Mouse (Mus musculus): ENCODE results near the gene Rgs4. TPM values are rescaled to one million over a fixed set of nuclear protein-coding genes. Genes with fewer than 3 reads are reported as not detected.

Rgs4 gene
- polyA plus RNA-seq, 2 experiments = 0.04 to 0.06 TPM

DNA sequence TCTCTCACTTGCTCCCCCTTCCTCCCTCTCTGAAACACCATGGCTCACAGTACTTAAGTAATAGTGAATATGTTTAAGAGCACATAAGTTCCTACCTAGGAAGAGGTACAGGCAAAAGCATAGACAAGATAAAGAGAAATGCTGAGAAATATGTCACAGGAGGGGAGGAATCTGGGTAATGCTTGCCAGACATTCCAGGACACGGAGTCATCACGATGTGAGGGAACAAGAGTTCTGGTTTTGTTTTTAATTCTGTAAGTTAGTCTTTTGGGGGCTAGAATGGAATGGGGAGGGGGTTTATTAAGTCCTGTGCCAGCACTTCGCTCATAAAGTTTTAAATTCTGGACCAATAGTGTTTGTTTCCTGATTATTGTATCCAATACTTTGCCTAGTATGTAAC is 52.1 kb downstream of the Rgs4 start:
- TF ChIP-seq EP300 (IDR thresholded peaks at IDR 0.05; ENCODE audit: low read depth) (no peak), CTCF (IDR thresholded peaks at IDR 0.05; ENCODE audit: low read depth) (no peak)
- no peaks in the 10 kb centered on the region for H3K4me1 ChIP-seq (replicated peaks; ENCODE audit: control insufficient read depth in 2 of 2, insufficient read depth in 2 of 2, low read length in 1 of 2)
- H3K9ac ChIP-seq (replicated peaks) = no peak overlapping the region
- no peaks in the 10 kb centered on the region for H3K9me3 ChIP-seq (ENCODE audit: control insufficient read depth, low read length)
- DNase-seq (ENCODE audit: low read depth in 3 of 3, low spot score in 3 of 3) (no peak), ATAC-seq (ENCODE audit: insufficient read depth) (no peak)
- 70% methylated on average over 3 of the region's 3 CpGs for WGBS (ENCODE audit: insufficient replicate concordance)
- H3K27me3 ChIP-seq (ENCODE audit: control insufficient read depth, insufficient read depth, low read length) = no peaks in the 10 kb centered on the region
- H3K4me3 ChIP-seq (ENCODE audit: insufficient read depth in 1 of 2, low read depth in 2 of 2, low read length in 2 of 2) = no peak overlapping the region
- H3K4me2 ChIP-seq (ENCODE audit: low read depth) = no peak overlapping the region
- no peaks in the 10 kb centered on the region for H3K36me3 ChIP-seq (replicated peaks; ENCODE audit: control insufficient read depth, insufficient read depth, low read depth)
- H3K27ac ChIP-seq = no peak overlapping the region

DNA sequence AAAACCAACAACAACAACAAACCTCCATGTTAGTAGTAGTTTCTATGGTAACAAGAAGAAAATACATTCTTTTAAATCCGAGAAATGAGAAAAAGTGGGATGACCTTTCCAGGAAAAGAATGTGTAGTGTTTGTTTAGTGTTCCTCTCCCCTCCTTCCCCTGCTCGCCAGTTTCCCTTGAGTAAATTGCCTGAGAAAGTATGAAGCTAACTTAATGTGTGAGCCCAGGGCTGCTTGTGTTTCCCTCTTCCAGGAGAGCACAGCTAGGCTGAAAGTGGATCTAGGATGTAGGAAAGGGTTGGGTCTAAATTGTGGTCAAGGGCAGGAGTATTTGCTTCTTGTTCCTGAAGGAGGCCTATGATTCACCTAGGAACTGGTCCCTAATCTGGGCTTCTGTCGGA is 53.9 kb downstream of the Rgs4 start:
- Histone ChIP-seq H3K27ac (no peak overlapping the region), H3K4me3 (ENCODE audit: insufficient read depth in 1 of 2, low read depth in 2 of 2, low read length in 2 of 2) (no peak overlapping the region), H3K27me3 (ENCODE audit: control insufficient read depth, insufficient read depth, low read length) (no peaks in the 10 kb centered on the region), H3K36me3 (replicated peaks; ENCODE audit: control insufficient read depth, insufficient read depth, low read depth) (no peaks in the 10 kb centered on the region), H3K9me3 (ENCODE audit: control insufficient read depth, low read length) (no peaks in the 10 kb centered on the region), H3K4me1 (replicated peaks; ENCODE audit: control insufficient read depth in 2 of 2, insufficient read depth in 2 of 2, low read length in 1 of 2) (no peaks in the 10 kb centered on the region), H3K9ac (replicated peaks) (no peak overlapping the region), H3K4me2 (ENCODE audit: low read depth) (no peak overlapping the region)
- WGBS (ENCODE audit: insufficient replicate concordance) = 43% methylated on average over 3 of the region's 3 CpGs
- no peak for ATAC-seq (ENCODE audit: insufficient read depth)
- no peak for TF ChIP-seq CTCF (IDR thresholded peaks at IDR 0.05; ENCODE audit: low read depth)
- no peak for TF ChIP-seq EP300 (IDR thresholded peaks at IDR 0.05; ENCODE audit: low read depth)
- DNase-seq (ENCODE audit: low read depth in 3 of 3, low spot score in 3 of 3) = no peak

DNA sequence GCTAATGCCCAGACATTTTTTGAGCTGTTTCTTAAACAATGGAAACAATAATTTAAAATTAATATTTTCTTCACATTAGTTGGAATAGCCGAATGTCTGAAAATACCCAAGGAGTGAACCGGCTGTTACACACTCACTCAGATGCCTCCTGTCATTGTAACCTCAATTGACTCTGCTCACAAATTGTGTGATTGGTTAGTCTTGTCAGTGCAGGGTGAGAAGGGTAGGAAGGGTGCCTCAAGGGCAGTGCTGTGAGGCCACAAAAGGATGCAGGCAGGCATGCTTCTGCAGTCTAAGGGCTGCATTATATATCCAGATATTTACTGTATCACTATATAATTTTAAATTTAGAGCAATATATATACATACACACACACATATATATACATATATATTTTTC is 54.4 kb downstream of the Rgs4 start:
- Histone ChIP-seq H3K9ac (replicated peaks) (no peak overlapping the region), H3K9me3 (ENCODE audit: control insufficient read depth, low read length) (no peaks in the 10 kb centered on the region), H3K27me3 (ENCODE audit: control insufficient read depth, insufficient read depth, low read length) (no peaks in the 10 kb centered on the region), H3K27ac (no peak overlapping the region), H3K36me3 (replicated peaks; ENCODE audit: control insufficient read depth, insufficient read depth, low read depth) (no peaks in the 10 kb centered on the region), H3K4me2 (ENCODE audit: low read depth) (no peak overlapping the region), H3K4me1 (replicated peaks; ENCODE audit: control insufficient read depth in 2 of 2, insufficient read depth in 2 of 2, low read length in 1 of 2) (no peaks in the 10 kb centered on the region), H3K4me3 (ENCODE audit: insufficient read depth in 1 of 2, low read depth in 2 of 2, low read length in 2 of 2) (no peak overlapping the region)
- DNase-seq (ENCODE audit: low read depth in 3 of 3, low spot score in 3 of 3) (no peak), ATAC-seq (ENCODE audit: insufficient read depth) (no peak)
- 63% methylated on average over 2 of the region's 2 CpGs for WGBS (ENCODE audit: insufficient replicate concordance)
- TF ChIP-seq EP300 (IDR thresholded peaks at IDR 0.05; ENCODE audit: low read depth) (no peak), CTCF (IDR thresholded peaks at IDR 0.05; ENCODE audit: low read depth) (no peak)

Other genes with a start within 250 kb of the Rgs4 start
- gene Nuf2, start 216.2 kb downstream of the Rgs4 start, polyA plus RNA-seq (2012; rRNA removed) = 12.5 and 23.3 TPM in 2 replicates
- 43.3 and 45.4 TPM in 2 replicates for gene Nuf2, start 216.2 kb downstream of the Rgs4 start, polyA plus RNA-seq (2014; fragmentation: Nextera tagmentation; extraction: Ambion mirVana)
- gene Rgs5, start 92.1 kb downstream of the Rgs4 start, polyA plus RNA-seq (2012; rRNA removed) = 0.21 and 0.30 TPM in 2 replicates
- gene Rgs5, start 92.1 kb downstream of the Rgs4 start, polyA plus RNA-seq (2014; fragmentation: Nextera tagmentation; extraction: Ambion mirVana) = 0.15 and 0.42 TPM in 2 replicates
- not detected in 2 replicates for gene Ccdc190, start 181.0 kb upstream of the Rgs4 start, polyA plus RNA-seq (2012; rRNA removed)
- gene Ccdc190, start 181.0 kb upstream of the Rgs4 start, polyA plus RNA-seq (2014; fragmentation: Nextera tagmentation; extraction: Ambion mirVana) = not detected in 2 replicates
- 5.5 and 5.6 TPM in 2 replicates for gene Hsd17b7, start 221.6 kb upstream of the Rgs4 start, polyA plus RNA-seq (2012; rRNA removed)
- gene Hsd17b7, start 221.6 kb upstream of the Rgs4 start, polyA plus RNA-seq (2014; fragmentation: Nextera tagmentation; extraction: Ambion mirVana) = 10.1 and 11.0 TPM in 2 replicates